Mouse (Mus musculus): ENCODE results near the gene Lpin1. TPM values are rescaled to one million over a fixed set of nuclear protein-coding genes. Genes with fewer than 3 reads are reported as not detected.

Lpin1 gene
- total RNA-seq, 2 experiments from 2014 or later: 5.3 to 7.8 TPM

GRCm38 (mm10) chr12:16531956-16532859, 78.6 kb downstream of the Lpin1 start:
- peak; percentile 89 for ATAC-seq (replicated peaks; ENCODE audit: poor library complexity)

GRCm38 (mm10) chr12:16528650-16529049, 82.1 kb downstream of the Lpin1 start:
- no peak for ATAC-seq (replicated peaks; ENCODE audit: poor library complexity)

GRCm38 (mm10) chr12:16527941-16528340, 82.8 kb downstream of the Lpin1 start:
- ATAC-seq (replicated peaks; ENCODE audit: poor library complexity): no peak

DNA sequence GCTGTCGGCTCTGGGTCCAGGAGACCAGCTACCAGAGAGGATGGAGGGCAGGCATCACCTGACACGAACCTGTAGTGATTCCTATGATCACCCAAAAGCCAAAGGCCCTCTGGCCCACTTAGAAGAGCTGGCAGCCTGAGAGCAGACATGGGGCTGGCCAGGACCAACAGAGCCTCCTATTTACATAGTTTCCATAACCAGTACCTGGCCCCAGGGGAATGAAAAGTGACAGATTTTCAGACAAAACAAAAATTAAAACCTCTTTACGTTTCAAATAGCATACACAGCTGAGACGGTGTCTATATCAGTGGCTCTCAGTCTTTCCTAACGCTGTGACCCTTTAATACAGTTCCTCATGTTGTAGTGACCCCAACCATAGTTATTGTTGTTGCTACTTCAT, 83.9 kb downstream of the Lpin1 start:
- ATAC-seq (replicated peaks; ENCODE audit: poor library complexity): no peak

- ATAC-seq (replicated peaks; ENCODE audit: poor library complexity): peak; percentile 95
Observed at GRCm38 (mm10) chr12:16526134-16526533, 84.6 kb downstream of the Lpin1 start.

GRCm38 (mm10) chr12:16515183-16515582, 95.6 kb downstream of the Lpin1 start:
- ATAC-seq (replicated peaks; ENCODE audit: poor library complexity): no peak

- no peak for ATAC-seq (replicated peaks; ENCODE audit: poor library complexity)
Observed at GRCm38 (mm10) chr12:16512991-16513390, 97.8 kb downstream of the Lpin1 start.

DNA sequence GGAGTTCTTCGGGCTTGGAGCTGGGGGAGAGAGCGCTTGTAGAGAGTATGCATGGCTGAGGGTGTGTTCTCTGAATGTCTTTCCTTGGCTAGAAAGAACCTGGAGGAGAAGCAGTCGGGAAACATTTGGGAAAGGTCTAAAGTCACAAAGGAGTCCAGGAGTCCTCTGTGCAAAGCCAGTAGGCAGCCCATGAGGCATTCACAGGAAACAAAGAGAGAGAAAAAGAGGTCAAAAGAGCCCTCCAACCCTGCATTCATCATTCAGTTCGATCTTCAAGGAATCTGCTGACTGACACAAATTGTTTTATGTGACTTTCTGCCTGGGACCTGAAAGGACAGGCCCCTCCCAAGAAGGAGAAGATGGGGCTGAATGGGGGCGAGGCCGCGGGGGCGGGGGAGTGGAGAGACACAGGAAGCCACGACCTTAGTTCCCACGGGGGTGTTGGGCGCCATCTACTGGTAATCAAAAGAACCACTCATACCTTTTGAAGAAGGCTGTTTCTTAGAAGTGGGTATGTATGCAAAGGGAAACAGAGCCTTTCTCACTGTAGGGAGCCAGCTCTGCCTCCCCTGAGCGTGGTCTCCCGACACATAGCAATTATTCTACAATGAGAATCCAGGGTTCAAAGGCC, 101.5 kb downstream of the Lpin1 start:
- peak; percentile 90 for ATAC-seq (replicated peaks; ENCODE audit: poor library complexity)

GRCm38 (mm10) chr12:16506796-16507790, 103.7 kb downstream of the Lpin1 start:
- ATAC-seq (replicated peaks; ENCODE audit: poor library complexity): 0 out of 2 replicates have a peak, but pooled peaks have one; percentile 26

DNA sequence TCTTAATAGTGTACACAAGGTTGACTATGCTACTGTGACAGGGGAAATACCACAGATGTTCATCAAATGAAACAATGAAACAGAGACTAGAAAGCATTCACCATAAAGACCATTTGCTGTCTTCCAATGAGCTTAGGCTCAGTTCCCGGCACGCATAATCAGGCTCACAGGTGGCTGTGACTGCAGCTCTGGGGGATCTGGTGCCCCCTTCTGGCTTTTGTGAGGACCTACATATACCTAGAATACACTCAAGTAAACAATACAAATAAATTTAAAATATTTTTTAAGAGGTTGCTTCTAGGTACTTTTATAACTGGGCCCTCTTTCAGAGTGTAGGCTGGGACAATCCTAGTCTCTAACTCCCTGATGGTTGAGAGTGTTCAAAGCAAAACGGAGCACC, 106.5 kb downstream of the Lpin1 start:
- 0 out of 2 replicates have a peak, but pooled peaks have one; percentile 39 for ATAC-seq (replicated peaks; ENCODE audit: poor library complexity)

DNA sequence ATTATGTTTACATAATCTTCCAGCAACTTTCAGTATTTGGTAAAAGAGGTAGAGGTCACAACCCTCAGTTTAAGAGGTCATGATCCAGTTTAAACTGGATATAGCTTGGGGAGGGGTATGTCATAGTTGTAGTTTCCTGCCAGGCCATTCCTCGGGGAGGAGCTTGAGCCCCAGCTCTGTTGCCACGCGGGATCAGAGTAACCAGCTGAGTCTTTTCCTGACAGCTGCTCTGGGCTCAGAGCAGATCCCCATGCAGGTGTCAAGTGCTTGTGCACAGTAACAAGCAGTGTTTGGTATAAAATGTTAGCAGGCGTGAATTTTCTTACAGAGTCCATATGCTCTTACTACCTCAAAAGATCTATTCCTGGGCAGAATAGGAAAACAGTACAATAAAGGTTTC, 112.8 kb downstream of the Lpin1 start:
- no peak for ATAC-seq (replicated peaks; ENCODE audit: poor library complexity)

DNA sequence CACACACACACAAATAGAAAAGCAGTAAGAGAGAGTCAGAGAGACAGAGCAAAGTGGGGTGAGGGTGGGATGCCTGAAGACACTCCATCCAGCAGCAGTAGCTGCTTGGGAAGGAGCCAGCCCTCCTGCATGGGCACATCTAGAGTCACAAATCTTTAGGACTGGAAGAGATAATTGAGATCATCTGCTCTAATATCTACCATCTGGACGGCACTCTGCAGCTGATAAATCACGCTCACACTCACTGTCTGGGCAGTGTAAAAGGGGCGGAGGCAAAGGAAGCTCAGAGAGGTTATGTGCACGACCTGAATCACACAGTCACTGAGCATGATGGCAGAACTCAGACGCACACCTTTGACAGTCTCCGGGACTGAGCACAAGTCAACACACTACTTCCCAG, 118.1 kb downstream of the Lpin1 start:
- no peak for ATAC-seq (replicated peaks; ENCODE audit: poor library complexity)

GRCm38 (mm10) chr12:16488899-16489298, 121.9 kb downstream of the Lpin1 start:
- no peak for ATAC-seq (replicated peaks; ENCODE audit: poor library complexity)

DNA sequence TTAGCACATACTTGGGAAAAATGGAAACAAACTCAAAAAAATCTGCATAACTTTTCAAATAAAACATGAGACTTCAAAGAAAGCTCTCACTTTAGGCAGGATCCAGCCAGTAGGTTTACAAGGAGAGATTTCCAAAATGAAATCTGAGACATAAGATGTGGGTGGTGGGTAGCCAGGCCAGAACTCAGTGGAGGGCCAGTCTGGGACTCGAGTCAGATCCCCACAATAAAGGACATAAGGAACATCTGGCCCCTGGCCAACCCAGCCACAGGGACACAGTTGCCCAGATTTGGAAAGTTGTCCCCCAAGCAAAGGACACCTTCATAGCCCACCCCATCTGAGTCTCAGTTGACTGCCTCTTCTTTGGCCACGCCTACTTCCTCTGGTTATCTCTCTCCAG, 123.3 kb downstream of the Lpin1 start:
- ATAC-seq (replicated peaks; ENCODE audit: poor library complexity): no peak

Other genes with a start within 250 kb of the Lpin1 start
- not detected in 2 replicates for gene Ntsr2, start 42.4 kb upstream of the Lpin1 start, total RNA-seq (2015)
- not detected in 2 replicates for gene Ntsr2, start 42.4 kb upstream of the Lpin1 start, total RNA-seq (2017)
- gene Greb1, start 189.9 kb upstream of the Lpin1 start, total RNA-seq (2015): 0.02 TPM in 1 of 2 replicates, not detected in the other
- gene Greb1, start 189.9 kb upstream of the Lpin1 start, total RNA-seq (2017): 0.04 and 0.17 TPM in 2 replicates
- 51.7 and 60.3 TPM in 2 replicates for gene E2f6, start 200.0 kb upstream of the Lpin1 start, total RNA-seq (2015)
- 49.2 and 49.9 TPM in 2 replicates for gene E2f6, start 200.0 kb upstream of the Lpin1 start, total RNA-seq (2017)

Measured in megakaryocyte progenitor cell, adult 5-6 weeks (primary cell).